Mouse (Mus musculus): ENCODE measurements around the gene Kctd20.

DNA sequence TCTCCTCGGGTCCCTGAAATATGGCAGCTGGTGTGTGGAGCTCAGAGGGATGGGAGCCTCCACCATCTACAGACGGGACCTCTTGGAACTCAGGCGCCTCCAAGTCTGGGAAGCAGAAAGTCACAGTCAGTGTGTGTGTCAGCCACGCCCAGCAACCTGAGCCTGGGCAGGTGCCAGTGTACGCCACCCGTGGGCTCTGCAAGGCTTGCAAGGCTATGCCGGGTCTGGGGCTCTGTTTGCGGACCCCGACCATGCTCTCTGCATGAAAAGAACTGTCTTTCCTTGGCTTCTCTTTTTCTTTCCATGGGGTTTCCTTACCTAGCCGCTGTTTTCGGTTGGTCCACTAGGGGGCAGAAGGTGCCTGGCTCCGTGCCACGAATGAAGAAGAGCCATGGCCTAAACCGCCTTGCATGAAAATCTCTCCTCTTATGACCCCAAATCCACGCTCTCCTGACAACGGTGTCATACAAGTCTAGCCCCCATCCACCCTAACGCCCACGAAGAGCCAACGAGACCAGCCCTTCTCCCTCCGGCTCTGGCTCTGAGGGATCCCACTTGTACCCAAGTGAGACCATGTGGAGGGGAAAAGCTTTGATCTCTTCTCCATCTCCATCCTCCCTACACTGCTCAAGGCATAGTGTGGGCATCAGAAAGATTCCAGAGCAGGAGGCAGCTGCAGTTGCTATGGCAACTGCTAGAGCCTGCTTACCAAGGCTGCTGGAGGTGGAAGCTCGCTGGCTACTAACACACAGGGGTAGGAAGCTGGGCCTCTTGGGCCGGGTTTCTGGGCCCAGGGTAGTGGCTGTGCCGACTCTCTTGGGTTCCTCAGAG lies 47.0 kb upstream of the Kctd20 start:
- TF ChIP-seq CTCF (IDR thresholded peaks at IDR 0.05; ENCODE audit: borderline replicate concordance, extremely low read depth, insufficient read depth, insufficient read length) (peak; percentile 89), POLR2A (IDR thresholded peaks at IDR 0.05; ENCODE audit: borderline replicate concordance, extremely low read depth, insufficient read depth, insufficient read length, poor library complexity, severe bottlenecking) (no peak)

Data from brain, embryonic 14.5 days (tissue).